Mouse (Mus musculus): ENCODE measurements at regions not wholly inside any gene's neighbourhood (a gene's known extent, or its start where the extent isn't known, plus 50 kb on each side); places are given as distances from the start of the nearest gene placed in this dataset.

GRCm38 (mm10) chr5:84934369-84934768 lies 517.2 kb upstream of the Epha5 start:
- no peaks in the 10 kb centered on the region for H3K4me1 ChIP-seq
- no peaks in the 10 kb centered on the region for H3K36me3 ChIP-seq
- no peaks in the 10 kb centered on the region for H3K9me3 ChIP-seq
- WGBS = 86% methylated on average over 1 of the region's 1 CpGs
- no peak overlapping the region for H3K9ac ChIP-seq
- no peak for ATAC-seq (ENCODE audit: borderline replicate concordance, extremely low read depth, low FRiP score, low TSS enrichment)
- no peak overlapping the region for H3K4me2 ChIP-seq
- no peak overlapping the region for H3K27ac ChIP-seq
- no peaks in the 10 kb centered on the region for H3K27me3 ChIP-seq
- no peak overlapping the region for H3K4me3 ChIP-seq

GRCm38 (mm10) chr5:84917631-84918292 lies 500.6 kb upstream of the Epha5 start:
- Histone ChIP-seq H3K36me3 (no peaks in the 10 kb centered on the region), H3K4me1 (no peaks in the 10 kb centered on the region), H3K4me3 (no peak overlapping the region), H3K9ac (no peak overlapping the region), H3K27me3 (no peaks in the 10 kb centered on the region), H3K4me2 (no peak overlapping the region), H3K9me3 (no peaks in the 10 kb centered on the region), H3K27ac (no peak overlapping the region)
- no peak for ATAC-seq (ENCODE audit: borderline replicate concordance, extremely low read depth, low FRiP score, low TSS enrichment)
- WGBS = 70% methylated on average over 1 of the region's 1 CpGs

GRCm38 (mm10) chr5:84901669-84902068 lies 484.5 kb upstream of the Epha5 start:
- ATAC-seq (ENCODE audit: borderline replicate concordance, extremely low read depth, low FRiP score, low TSS enrichment) = no peak
- Histone ChIP-seq H3K4me2 (no peak overlapping the region), H3K27ac (no peak overlapping the region), H3K4me3 (no peak overlapping the region), H3K9me3 (no peaks in the 10 kb centered on the region), H3K27me3 (no peaks in the 10 kb centered on the region), H3K4me1 (no peaks in the 10 kb centered on the region), H3K36me3 (no peaks in the 10 kb centered on the region), H3K9ac (no peak overlapping the region)
- 58% methylated on average over 4 of the region's 4 CpGs for WGBS

GRCm38 (mm10) chr5:84897535-84897934 lies 480.4 kb upstream of the Epha5 start:
- no peak overlapping the region for H3K4me2 ChIP-seq
- WGBS = 92% methylated on average over 1 of the region's 1 CpGs
- ATAC-seq (ENCODE audit: borderline replicate concordance, extremely low read depth, low FRiP score, low TSS enrichment) = no peak
- H3K4me1 ChIP-seq = no peaks in the 10 kb centered on the region
- H3K36me3 ChIP-seq = no peaks in the 10 kb centered on the region
- no peak overlapping the region for H3K9ac ChIP-seq
- no peaks in the 10 kb centered on the region for H3K27me3 ChIP-seq
- no peaks in the 10 kb centered on the region for H3K9me3 ChIP-seq
- H3K27ac ChIP-seq = no peak overlapping the region
- no peak overlapping the region for H3K4me3 ChIP-seq

GRCm38 (mm10) chr5:84853622-84854021 lies 436.4 kb upstream of the Epha5 start:
- H3K9ac ChIP-seq = no peak overlapping the region
- no peaks in the 10 kb centered on the region for H3K36me3 ChIP-seq
- no peak for ATAC-seq (ENCODE audit: borderline replicate concordance, extremely low read depth, low FRiP score, low TSS enrichment)
- no peak overlapping the region for H3K4me3 ChIP-seq
- no peak overlapping the region for H3K27ac ChIP-seq
- 67% methylated on average over 1 of the region's 1 CpGs for WGBS
- no peaks in the 10 kb centered on the region for H3K9me3 ChIP-seq
- H3K4me1 ChIP-seq = no peaks in the 10 kb centered on the region
- no peaks in the 10 kb centered on the region for H3K27me3 ChIP-seq
- H3K4me2 ChIP-seq = no peak overlapping the region

- H3K27ac ChIP-seq = no peak overlapping the region
- no peaks in the 10 kb centered on the region for H3K36me3 ChIP-seq
- no peak for ATAC-seq (ENCODE audit: borderline replicate concordance, extremely low read depth, low FRiP score, low TSS enrichment)
- no peaks in the 10 kb centered on the region for H3K9me3 ChIP-seq
- H3K27me3 ChIP-seq = no peaks in the 10 kb centered on the region
- H3K4me3 ChIP-seq = no peak overlapping the region
- H3K4me1 ChIP-seq = no peaks in the 10 kb centered on the region
- no peak overlapping the region for H3K4me2 ChIP-seq
- H3K9ac ChIP-seq = no peak overlapping the region
Measured at GRCm38 (mm10) chr5:84849175-84849574, 432.0 kb upstream of the Epha5 start.

GRCm38 (mm10) chr5:84848765-84849164 lies 431.6 kb upstream of the Epha5 start:
- Histone ChIP-seq H3K4me3 (no peak overlapping the region), H3K4me2 (no peak overlapping the region), H3K9me3 (no peaks in the 10 kb centered on the region), H3K4me1 (no peaks in the 10 kb centered on the region), H3K27me3 (no peaks in the 10 kb centered on the region), H3K9ac (no peak overlapping the region), H3K27ac (no peak overlapping the region), H3K36me3 (no peaks in the 10 kb centered on the region)
- whole genome bisulfite sequencing = 48% methylated on average over 2 of the region's 2 CpGs
- no peak for ATAC-seq (ENCODE audit: borderline replicate concordance, extremely low read depth, low FRiP score, low TSS enrichment)

- Histone ChIP-seq H3K27me3 (no peaks in the 10 kb centered on the region), H3K27ac (no peak overlapping the region), H3K4me2 (no peak overlapping the region), H3K9me3 (no peaks in the 10 kb centered on the region), H3K4me3 (no peak overlapping the region), H3K36me3 (no peaks in the 10 kb centered on the region), H3K9ac (no peak overlapping the region), H3K4me1 (no peaks in the 10 kb centered on the region)
- 70% methylated on average over 2 of the region's 2 CpGs for WGBS
- ATAC-seq (ENCODE audit: borderline replicate concordance, extremely low read depth, low FRiP score, low TSS enrichment) = no peak
Measured at GRCm38 (mm10) chr5:84811460-84811859, 394.3 kb upstream of the Epha5 start.

- no peak for ATAC-seq (ENCODE audit: borderline replicate concordance, extremely low read depth, low FRiP score, low TSS enrichment)
- no peak overlapping the region for H3K4me3 ChIP-seq
- no peak overlapping the region for H3K4me2 ChIP-seq
- no peak overlapping the region for H3K9ac ChIP-seq
- no peaks in the 10 kb centered on the region for H3K9me3 ChIP-seq
- no peaks in the 10 kb centered on the region for H3K27me3 ChIP-seq
- no peaks in the 10 kb centered on the region for H3K4me1 ChIP-seq
- H3K27ac ChIP-seq = no peak overlapping the region
- 78% methylated on average over 3 of the region's 3 CpGs for WGBS
- H3K36me3 ChIP-seq = no peaks in the 10 kb centered on the region
Measured at GRCm38 (mm10) chr5:84810844-84811243, 393.7 kb upstream of the Epha5 start.

- no peak overlapping the region for H3K4me2 ChIP-seq
- no peak overlapping the region for H3K9ac ChIP-seq
- WGBS = 62% methylated on average over 1 of the region's 1 CpGs
- no peak overlapping the region for H3K4me3 ChIP-seq
- no peaks in the 10 kb centered on the region for H3K9me3 ChIP-seq
- no peak for ATAC-seq (ENCODE audit: borderline replicate concordance, extremely low read depth, low FRiP score, low TSS enrichment)
- no peak overlapping the region for H3K27ac ChIP-seq
- H3K27me3 ChIP-seq = no peaks in the 10 kb centered on the region
- no peaks in the 10 kb centered on the region for H3K4me1 ChIP-seq
- H3K36me3 ChIP-seq = no peaks in the 10 kb centered on the region
Measured at GRCm38 (mm10) chr5:84762618-84763017, 345.4 kb upstream of the Epha5 start.

GRCm38 (mm10) chr5:84752053-84752452 lies 334.9 kb upstream of the Epha5 start:
- Histone ChIP-seq H3K9ac (no peak overlapping the region), H3K4me2 (no peak overlapping the region), H3K4me3 (no peak overlapping the region), H3K27ac (no peak overlapping the region), H3K27me3 (no peaks in the 10 kb centered on the region), H3K36me3 (no peaks in the 10 kb centered on the region), H3K9me3 (no peaks in the 10 kb centered on the region), H3K4me1 (no peaks in the 10 kb centered on the region)
- no peak for ATAC-seq (ENCODE audit: borderline replicate concordance, extremely low read depth, low FRiP score, low TSS enrichment)

GRCm38 (mm10) chr5:84705436-84705835 lies 288.3 kb upstream of the Epha5 start:
- H3K4me2 ChIP-seq = no peak overlapping the region
- no peak overlapping the region for H3K9ac ChIP-seq
- H3K4me3 ChIP-seq = no peak overlapping the region
- no peak for ATAC-seq (ENCODE audit: borderline replicate concordance, extremely low read depth, low FRiP score, low TSS enrichment)
- WGBS = 73% methylated on average over 2 of the region's 2 CpGs
- H3K36me3 ChIP-seq = no peaks in the 10 kb centered on the region
- no peaks in the 10 kb centered on the region for H3K27me3 ChIP-seq
- no peaks in the 10 kb centered on the region for H3K9me3 ChIP-seq
- no peaks in the 10 kb centered on the region for H3K4me1 ChIP-seq
- no peak overlapping the region for H3K27ac ChIP-seq
